Mouse (Mus musculus): ENCODE measurements around the gene Fgf22.
A peak's percentile ranks its signal among the peaks of the same experiment; 100 is the strongest.
"Not testable (repeated sequence)": the region's sequence is repeated elsewhere in the genome, so short reads cannot be mapped to it uniquely, and the experiment has no call there.

The Fgf22 gene

GRCm38 (mm10) chr10:79732500-79732899 is 22.4 kb upstream of the Fgf22 start:
- DNase-seq (ENCODE audit: low spot score in 2 of 2), result no peak

DNA sequence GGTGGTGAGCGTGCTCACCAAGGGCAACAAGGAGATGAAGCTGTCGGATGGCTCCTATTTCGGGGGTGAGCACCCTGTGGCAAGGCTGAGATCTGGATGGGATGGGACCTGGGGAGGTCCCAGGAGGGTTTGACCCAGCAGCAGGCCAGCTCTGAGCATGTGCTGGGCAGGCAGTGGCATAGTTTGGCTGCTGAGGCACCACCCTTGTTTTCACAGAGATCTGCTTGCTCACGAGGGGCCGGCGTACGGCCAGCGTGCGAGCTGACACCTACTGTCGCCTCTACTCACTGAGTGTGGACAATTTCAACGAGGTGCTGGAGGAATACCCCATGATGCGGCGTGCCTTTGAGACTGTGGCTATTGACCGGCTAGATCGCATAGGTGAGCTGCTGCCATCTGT is 21.0 kb upstream of the Fgf22 start:
- DNase-seq (ENCODE audit: low spot score in 2 of 2), result no peak

DNA sequence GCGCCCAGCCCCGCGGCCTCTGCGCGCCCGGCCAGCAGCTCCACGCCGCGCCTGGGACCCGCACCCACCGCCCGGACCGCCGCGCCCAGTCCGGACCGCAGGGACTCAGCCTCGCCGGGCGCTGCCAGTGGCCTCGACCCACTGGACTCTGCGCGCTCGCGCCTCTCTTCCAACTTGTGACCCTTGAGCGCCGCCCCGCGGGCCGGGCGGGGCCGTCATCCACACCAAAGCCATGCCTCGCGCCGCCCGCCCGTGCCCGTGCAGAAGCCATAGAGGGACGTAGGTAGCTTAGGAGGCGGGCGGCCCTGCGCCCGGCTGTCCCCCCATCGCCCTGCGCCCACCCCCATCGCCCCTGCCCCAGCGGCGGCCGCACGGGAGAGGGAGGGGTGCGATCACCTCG is 19.5 kb upstream of the Fgf22 start:
- no peak for DNase-seq (ENCODE audit: low spot score in 2 of 2)

DNA sequence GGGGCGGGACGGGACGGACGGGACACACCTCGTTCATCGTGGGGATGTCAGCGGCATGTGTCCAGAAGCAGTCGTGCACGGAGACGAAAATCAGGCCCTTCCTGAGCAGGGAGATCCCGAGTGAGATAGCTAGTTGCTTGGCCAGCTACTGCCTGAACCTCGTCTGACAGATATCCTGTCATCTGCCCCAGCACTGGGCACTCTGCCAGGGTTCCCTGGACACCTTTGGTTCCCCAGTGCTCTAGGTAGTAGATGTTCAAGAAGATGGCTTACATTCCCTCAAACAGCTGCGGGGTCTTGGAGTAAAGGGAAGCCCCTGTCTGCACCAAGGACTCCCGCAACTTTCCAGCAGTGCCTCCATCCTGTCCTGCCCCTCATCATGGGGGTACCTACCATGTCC is 18.2 kb upstream of the Fgf22 start:
- no peak for DNase-seq (ENCODE audit: low spot score in 2 of 2)

GRCm38 (mm10) chr10:79738259-79738658 is 16.6 kb upstream of the Fgf22 start:
- DNase-seq (ENCODE audit: low spot score in 2 of 2), result no peak

- no peak for DNase-seq (ENCODE audit: low spot score in 2 of 2)
Measured at GRCm38 (mm10) chr10:79739234-79739633, 15.6 kb upstream of the Fgf22 start.

DNA sequence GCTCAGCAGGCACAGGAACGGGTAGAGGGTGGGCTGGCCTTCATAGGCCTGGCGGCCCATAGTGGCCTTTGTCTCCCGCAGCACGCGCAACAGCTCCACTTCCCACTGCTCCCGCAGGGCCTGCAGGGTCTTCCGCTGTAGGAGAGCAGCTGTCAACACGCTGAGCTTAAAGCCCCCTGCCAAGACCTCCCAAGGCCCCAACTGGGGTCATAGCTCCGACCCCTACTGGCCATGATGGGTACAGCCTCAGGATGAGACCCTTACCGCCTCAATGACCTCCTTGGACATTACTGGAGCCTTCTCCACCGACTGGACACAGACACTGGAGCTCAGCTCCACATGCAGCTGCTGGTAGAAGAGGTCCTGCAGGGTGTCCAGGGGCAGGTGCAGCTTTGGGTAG is 14.0 kb upstream of the Fgf22 start:
- DNase-seq (ENCODE audit: low spot score in 2 of 2), result no peak

GRCm38 (mm10) chr10:79743161-79743560 is 11.7 kb upstream of the Fgf22 start:
- no peak for DNase-seq (ENCODE audit: low spot score in 2 of 2)

- DNase-seq (ENCODE audit: low spot score in 2 of 2), result no peak
Measured at GRCm38 (mm10) chr10:79743650-79744365, 11.1 kb upstream of the Fgf22 start.

- DNase-seq (ENCODE audit: low spot score in 2 of 2), result no peak
Measured at GRCm38 (mm10) chr10:79745411-79745810, 9.5 kb upstream of the Fgf22 start.

DNA sequence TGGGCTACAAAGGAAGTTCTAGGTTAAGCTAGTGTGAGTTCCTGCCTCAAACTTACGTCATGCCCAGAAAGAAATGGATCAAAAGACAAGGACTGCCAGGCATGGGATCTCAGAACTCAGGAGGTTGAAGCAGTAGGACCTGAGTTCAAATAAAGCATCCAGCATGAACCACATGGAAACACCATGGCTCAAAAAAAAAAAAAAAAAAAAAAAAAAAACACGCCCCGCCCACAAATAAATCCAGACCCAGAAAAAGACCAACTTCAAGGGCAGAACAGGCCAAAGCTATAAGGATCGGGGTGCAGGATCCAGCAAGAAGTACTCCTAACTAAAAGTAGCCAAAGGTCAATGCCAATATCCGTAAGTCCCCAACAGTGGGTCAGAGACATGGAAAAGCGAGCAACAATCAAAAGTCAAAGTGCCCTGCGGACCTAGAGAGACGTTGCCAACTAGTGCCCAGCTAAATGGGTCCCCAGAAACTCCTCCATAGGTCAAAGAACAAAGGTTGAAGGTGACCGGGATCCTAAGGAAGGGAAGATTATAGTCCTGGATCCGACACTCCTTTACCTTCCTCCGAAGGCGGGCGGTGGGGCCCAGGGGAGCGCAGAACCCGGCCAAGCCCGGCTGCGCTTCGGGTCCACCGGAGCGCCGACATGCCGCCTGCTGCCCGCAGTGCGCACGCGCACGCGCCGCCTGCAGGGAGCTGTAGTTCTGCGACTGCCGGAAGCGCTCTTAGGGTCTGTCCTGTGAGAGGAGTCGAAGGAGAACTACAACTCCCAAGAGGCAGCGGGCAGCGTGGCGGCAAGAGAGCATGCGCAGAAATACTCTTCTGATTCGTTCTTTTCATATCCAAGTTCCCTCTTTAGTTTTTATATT is 8.7 kb upstream of the Fgf22 start, which contains the start of gene Polrmt:
Gene Polrmt (minus strand): TSS at position 684 of the 876 bp plus-strand sequence.
- DNase-seq (ENCODE audit: low spot score in 2 of 2), result peak; percentile 94

DNA sequence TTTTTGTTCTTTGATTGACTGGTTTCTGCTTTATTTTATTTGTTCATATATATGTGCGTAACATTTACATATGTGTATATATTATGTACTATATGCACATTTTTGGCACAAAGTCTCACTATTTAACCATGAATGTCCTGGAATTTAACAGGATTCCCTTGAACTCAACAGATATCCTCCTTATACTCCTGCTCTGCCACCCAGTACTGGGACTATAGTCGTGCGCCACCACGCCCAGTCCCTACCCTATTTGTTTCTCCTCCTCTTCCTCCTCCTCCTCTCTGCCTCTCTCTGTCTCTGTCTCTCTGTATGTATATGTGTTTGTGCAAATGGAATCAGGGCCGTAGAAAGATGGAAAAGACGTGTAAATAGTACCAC is 8.1 kb upstream of the Fgf22 start:
- no peak for DNase-seq (ENCODE audit: low spot score in 2 of 2)

GRCm38 (mm10) chr10:79748496-79748895 is 6.4 kb upstream of the Fgf22 start:
- DNase-seq (ENCODE audit: low spot score in 2 of 2), result no peak

DNA sequence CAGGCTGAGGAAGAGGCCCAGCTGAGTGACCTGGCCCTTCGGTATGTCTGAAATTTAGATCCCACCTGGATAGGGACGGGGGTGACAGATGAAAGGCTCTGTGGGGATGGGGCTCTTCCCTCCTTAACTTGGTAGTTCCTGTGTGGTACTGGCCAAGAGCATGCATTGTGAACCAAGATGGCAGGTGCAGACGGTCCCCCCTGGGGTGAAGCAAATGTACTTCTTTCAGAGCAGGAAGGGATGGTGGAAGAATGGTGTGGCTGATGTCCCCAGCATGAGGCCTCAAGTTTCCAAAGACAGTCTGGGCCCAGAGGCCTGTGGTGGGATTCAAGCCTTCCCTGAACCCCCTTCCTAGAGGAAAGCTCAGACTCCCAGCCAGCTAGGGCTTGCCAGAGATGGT is 978 bp downstream of the Fgf22 start:
- DNase-seq (ENCODE audit: low spot score in 2 of 2), result no peak

- DNase-seq (ENCODE audit: low spot score in 2 of 2), result no peak
Measured at GRCm38 (mm10) chr10:79756660-79757059, 1.8 kb downstream of the Fgf22 start.

- DNase-seq (ENCODE audit: low spot score in 2 of 2), result not testable (repeated sequence)
Measured at GRCm38 (mm10) chr10:79759675-79760074, 4.8 kb downstream of the Fgf22 start.

DNA sequence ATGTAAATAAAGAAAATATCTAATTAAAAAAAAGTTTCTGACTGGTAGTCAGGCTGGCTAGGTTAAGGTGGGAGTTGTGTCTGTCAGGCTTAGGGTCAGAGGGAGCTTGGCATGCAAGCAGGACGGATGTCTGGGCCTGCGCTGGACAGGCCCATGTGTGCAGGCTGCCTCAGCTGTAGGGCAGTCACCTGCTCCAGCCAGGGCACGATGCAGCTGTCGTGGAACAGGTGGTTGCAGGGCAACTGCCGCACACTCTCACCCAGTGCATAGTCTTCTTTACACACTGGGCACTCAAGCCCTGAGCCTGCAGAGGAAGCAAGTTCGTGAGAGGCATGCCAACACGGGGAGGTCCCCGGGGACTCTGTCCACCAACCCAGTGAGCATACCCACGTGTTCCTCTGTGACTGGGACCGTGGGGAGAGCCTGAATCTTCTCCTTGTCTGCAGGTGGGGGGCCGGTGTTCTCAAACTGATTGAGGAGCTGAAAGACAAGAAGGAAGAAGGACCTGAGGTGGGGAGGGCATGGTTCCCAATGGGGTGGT is 5.8 kb downstream of the Fgf22 start:
- no peak for DNase-seq (ENCODE audit: low spot score in 2 of 2)

DNA sequence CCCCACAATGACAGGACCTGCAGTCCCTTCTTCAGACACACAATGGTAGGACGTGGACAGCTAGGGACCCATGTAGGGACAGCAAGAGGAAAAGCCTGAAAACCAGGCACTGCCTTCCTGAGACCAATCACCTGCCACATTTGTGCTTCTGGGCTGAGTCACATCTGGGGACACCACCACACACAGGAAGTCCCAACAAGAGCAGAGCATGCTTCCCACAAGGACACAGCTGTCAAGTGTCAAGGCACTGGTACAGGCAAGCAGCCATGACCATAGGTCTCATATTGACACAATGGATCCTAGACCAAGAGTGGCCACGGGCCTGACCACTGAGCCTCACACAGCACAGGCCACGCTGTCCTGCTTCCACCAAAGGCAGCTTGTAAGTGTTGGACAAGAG is 8.0 kb downstream of the Fgf22 start:
- DNase-seq (ENCODE audit: low spot score in 2 of 2), result no peak

- no peak for DNase-seq (ENCODE audit: low spot score in 2 of 2)
Measured at GRCm38 (mm10) chr10:79764234-79764633, 9.4 kb downstream of the Fgf22 start.

- no peak for DNase-seq (ENCODE audit: low spot score in 2 of 2)
Measured at GRCm38 (mm10) chr10:79765228-79765745, 10.4 kb downstream of the Fgf22 start.

GRCm38 (mm10) chr10:79766001-79766507 is 11.2 kb downstream of the Fgf22 start:
- no peak for DNase-seq (ENCODE audit: low spot score in 2 of 2)
